Comparison of ENCODE assay signal across 12 mouse cellular contexts in genomic region chr3:86070799-86071198, GRCm38 (mm10).
"Had no signal": no experiment of that assay in that cellular context is flagged by ENCODE, and none has a peak within 500 bp of the region (broad histone marks: within the 10 kb centered on the region; RNA-seq: fewer than 3 reads in every experiment).

No protein-coding gene starts in this region.

- ATAC-seq: midbrain, embryonic 13.5 days had no signal

- H3K4me1 ChIP-seq: kidney, embryonic 15.5 days; limb, embryonic 15.5 days; midbrain, embryonic 13.5 days; stomach, embryonic 15.5 days had no signal

- H3K9ac ChIP-seq: kidney, embryonic 15.5 days; limb, embryonic 15.5 days; liver, embryonic 14.5 days; midbrain, embryonic 13.5 days; stomach, embryonic 15.5 days had no signal

- H3K4me2 ChIP-seq: kidney, embryonic 15.5 days; limb, embryonic 15.5 days; midbrain, embryonic 13.5 days; stomach, embryonic 15.5 days had no signal

- H3K36me3 ChIP-seq: kidney, embryonic 15.5 days; limb, embryonic 15.5 days; midbrain, embryonic 13.5 days had no signal

- H3K27ac ChIP-seq: kidney, embryonic 15.5 days; left cerebral cortex, adult 2 months; limb, embryonic 15.5 days; liver, embryonic 14.5 days; midbrain, embryonic 13.5 days; stomach, embryonic 15.5 days had no signal

- H3K27me3 ChIP-seq: kidney, embryonic 15.5 days; limb, embryonic 15.5 days; midbrain, embryonic 13.5 days; stomach, embryonic 15.5 days had no signal

- DNase-seq: kidney, adult 2 months; kidney, postnatal 14 days; lung, adult 18-20 months; right cerebral cortex, postnatal 14 days; thymus, adult 2 months; thymus, postnatal 25 days had no signal

- H3K9me3 ChIP-seq: kidney, embryonic 15.5 days; limb, embryonic 15.5 days; midbrain, embryonic 13.5 days; stomach, embryonic 15.5 days had no signal

- H3K4me3 ChIP-seq: kidney, embryonic 15.5 days; left cerebral cortex, adult 2 months; limb, embryonic 15.5 days; midbrain, embryonic 13.5 days; stomach, embryonic 15.5 days had no signal
